Mouse (Mus musculus) intestine, embryonic 16.5 days (tissue): Measurements from ENCODE around the gene Helz. TPM values are rescaled to one million over a fixed set of nuclear protein-coding genes. Genes with fewer than 3 reads are reported as not detected.

Experiments used
- ATAC-seq: fragments of 200-750 bp; cut with Nextera tagmentation; 2 replicates; pipeline ENCODE4 v1.8.0; 2017; ENCODE audit warnings: moderate TSS enrichment, moderate library complexity
- H3K27ac ChIP-seq: fragments of 300-500 bp; sonication (generic); 2 replicates; pipeline ENCODE4 v1.5.1; 2014; ENCODE audit warnings: mild to moderate bottlenecking, low read length
- H3K27me3 ChIP-seq: fragments of 300-500 bp; sonication (generic); replicated peaks from 2 replicates; pipeline ENCODE4 v1.6.1; 2014; ENCODE audit warnings: low read length, control low read depth, mixed read lengths; ENCODE audit not compliant: control insufficient read depth, insufficient read depth
- H3K36me3 ChIP-seq: fragments of 300-500 bp; sonication (generic); 2 replicates; pipeline ENCODE4 v1.6.1; 2014; ENCODE audit warnings: low read length, control low read depth; ENCODE audit not compliant: control insufficient read depth, insufficient read depth
- H3K4me1 ChIP-seq: fragments of 300-500 bp; sonication (generic); 2 replicates; pipeline ENCODE4 v1.6.1; 2014; ENCODE audit warnings: low read length, control low read depth, mixed read lengths; ENCODE audit not compliant: control insufficient read depth, insufficient read depth
- H3K4me2 ChIP-seq: fragments of 300-500 bp; sonication (generic); 2 replicates; pipeline ENCODE4 v1.6.1; 2014; ENCODE audit warnings: low read depth, low read length, control low read depth
- H3K4me3 ChIP-seq: fragments of 300-500 bp; sonication (generic); 2 replicates; pipeline ENCODE4 v1.5.1; 2014; ENCODE audit warnings: mild to moderate bottlenecking, low read length
- H3K9ac ChIP-seq: fragments of 300-500 bp; sonication (generic); 2 replicates; pipeline ENCODE4 v1.6.1; 2014; ENCODE audit warnings: low read depth, low read length
- H3K9me3 ChIP-seq: fragments of 300-500 bp; sonication (generic); 2 replicates; pipeline ENCODE4 v1.6.1; 2016; ENCODE audit warnings: low read length, control low read depth; ENCODE audit not compliant: control insufficient read depth
- WGBS: fragments of 180-500 bp; shearing (Covaris S2); extraction: QIAGEN DNeasy Blood & Tissue Kit; methylation state at CpG from one replicate; pipeline ENCODE4 v1.1.7; 2014; 5-methylcytosine and 5-hydroxymethylcytosine counted together
- microRNA-seq: library from miRNA; unstranded; fragments of <30 nt; microRNA quantifications from one replicate; pipeline ENCODE4, GENCODE M21; 2016
- polyA plus RNA-seq: library from polyadenylated mRNA; unstranded; fragments of >200 nt; fragmentation: Nextera tagmentation; extraction: Ambion mirVana; gene quantifications from 2 replicates; pipeline ENCODE4 v1.2.1, GENCODE M21; 2015

Helz gene
- polyA plus RNA-seq, 1 experiment from 2014 or later, result 12.8 TPM

DNA sequence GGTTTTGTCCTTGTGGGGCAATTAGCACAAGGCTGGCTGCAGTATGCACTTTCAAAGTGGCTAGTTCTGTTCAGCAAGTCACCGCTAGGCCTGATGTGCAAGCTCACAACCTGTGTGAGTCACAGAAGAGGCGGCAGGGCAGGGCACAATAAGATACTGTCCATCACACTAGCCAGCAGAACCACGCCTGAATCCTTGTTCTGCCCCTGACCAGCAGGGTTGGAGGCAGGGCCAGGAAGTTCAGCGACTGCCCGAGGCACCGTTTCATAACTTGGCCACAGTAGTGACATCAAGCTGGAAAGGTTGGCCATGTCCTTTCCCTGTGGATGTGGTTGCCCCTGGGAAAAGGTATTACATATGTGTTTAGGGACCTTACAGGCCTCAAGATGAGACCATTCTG is 190.2 kb downstream of the Helz start:
- 80% methylated on average over 6 of the region's 6 CpGs for WGBS

GRCm38 (mm10) chr11:107738418-107739099 is 190.8 kb downstream of the Helz start:
- H3K27ac ChIP-seq, result no peak overlapping the region
- ATAC-seq, result no peak
- no peaks in the 10 kb centered on the region for H3K4me1 ChIP-seq
- H3K9ac ChIP-seq, result no peak overlapping the region
- no peak overlapping the region for H3K4me3 ChIP-seq
- H3K27me3 ChIP-seq, result no peaks in the 10 kb centered on the region
- no peaks in the 10 kb centered on the region for H3K36me3 ChIP-seq
- 77% methylated on average over 20 of the region's 20 CpGs for WGBS
- no peaks in the 10 kb centered on the region for H3K9me3 ChIP-seq
- no peak overlapping the region for H3K4me2 ChIP-seq

More for the DNA sequence above, 190.2 kb downstream of the Helz start:
- no peaks in the 10 kb centered on the region for H3K4me1 ChIP-seq
- H3K27me3 ChIP-seq, result no peaks in the 10 kb centered on the region
- no peak overlapping the region for H3K9ac ChIP-seq
- H3K4me3 ChIP-seq, result no peak overlapping the region
- H3K9me3 ChIP-seq, result no peaks in the 10 kb centered on the region
- H3K36me3 ChIP-seq, result no peaks in the 10 kb centered on the region
- no peak for ATAC-seq
- no peak overlapping the region for H3K4me2 ChIP-seq
- H3K27ac ChIP-seq, result no peak overlapping the region

GRCm38 (mm10) chr11:107743100-107743499 is 195.4 kb downstream of the Helz start:
- Histone ChIP-seq H3K27ac (no peak overlapping the region), H3K4me1 (no peaks in the 10 kb centered on the region), H3K9me3 (no peaks in the 10 kb centered on the region), H3K9ac (no peak overlapping the region), H3K4me2 (no peak overlapping the region), H3K27me3 (no peaks in the 10 kb centered on the region), H3K4me3 (no peak overlapping the region), H3K36me3 (no peaks in the 10 kb centered on the region)
- ATAC-seq, result no peak
- 58% methylated on average over 3 of the region's 3 CpGs for WGBS

Small RNAs within 50 kb of the gene (microRNA-seq; reads per million reads assigned to microRNA genes)
- gene Mir6932, result not detected

Other genes with a start within 250 kb of the Helz start
- 9.1 and 10.6 TPM in 2 replicates for gene Pitpnc1, start 77.2 kb upstream of the Helz start, polyA plus RNA-seq
- gene Psmd12, start 68.4 kb upstream of the Helz start, polyA plus RNA-seq, result 144 and 154 TPM in 2 replicates
- gene Cacng1, start 168.6 kb downstream of the Helz start, polyA plus RNA-seq, result 0.18 TPM in 1 of 2 replicates, not detected in the other
- 2.6 and 2.8 TPM in 2 replicates for gene Cacng4, start 246.6 kb downstream of the Helz start, polyA plus RNA-seq